Mouse (Mus musculus) kidney, embryonic 15.5 days (tissue): ENCODE data around the gene Ptpn13. TPM values are rescaled to one million over a fixed set of nuclear protein-coding genes. Genes with fewer than 3 reads are reported as not detected.

ENCODE experiments used
- ATAC-seq: fragments of 200-750 bp; cut with Nextera tagmentation; replicated peaks from 2 replicates; pipeline ENCODE4 v1.8.0; 2017; ENCODE audit warnings: moderate TSS enrichment; ENCODE audit not compliant: low FRiP score
- H3K27ac ChIP-seq: fragments of 300-500 bp; sonication (generic); 2 replicates; pipeline ENCODE4 v1.5.1; 2015; ENCODE audit warnings: mild to moderate bottlenecking, inconsistent platforms
- H3K27me3 ChIP-seq: fragments of 300-500 bp; sonication (generic); 2 replicates; pipeline ENCODE4 v1.6.1; 2015; ENCODE audit warnings: inconsistent platforms
- H3K36me3 ChIP-seq: fragments of 300-500 bp; sonication (generic); 2 replicates; pipeline ENCODE4 v1.6.1; 2015; ENCODE audit warnings: inconsistent platforms
- H3K4me1 ChIP-seq: fragments of 300-500 bp; sonication (generic); 2 replicates; pipeline ENCODE4 v1.6.1; 2015; ENCODE audit warnings: inconsistent platforms
- H3K4me2 ChIP-seq: fragments of 300-500 bp; sonication (generic); 2 replicates; pipeline ENCODE4 v1.6.1; 2015; ENCODE audit warnings: moderate library complexity, mild to moderate bottlenecking, inconsistent platforms
- H3K4me3 ChIP-seq: fragments of 300-500 bp; sonication (generic); replicated peaks from 2 replicates; pipeline ENCODE4 v1.5.1; 2015; ENCODE audit warnings: mild to moderate bottlenecking, inconsistent platforms
- H3K9ac ChIP-seq: fragments of 300-500 bp; sonication (generic); 2 replicates; pipeline ENCODE4 v1.6.1; 2015; ENCODE audit warnings: mild to moderate bottlenecking, inconsistent platforms
- H3K9me3 ChIP-seq: fragments of 300-500 bp; sonication (generic); replicated peaks from 2 replicates; pipeline ENCODE4 v1.6.1; 2016; ENCODE audit warnings: inconsistent platforms
- WGBS: fragments of 180-500 bp; shearing (Covaris S2); methylation state at CpG from one replicate; pipeline ENCODE4 v1.1.7; 2015; ENCODE audit warnings: mixed read lengths; 5-methylcytosine and 5-hydroxymethylcytosine counted together
- polyA plus RNA-seq: library from polyadenylated mRNA; unstranded; fragments of >200 nt; fragmentation: Nextera tagmentation; extraction: Ambion mirVana; gene quantifications from 2 replicates; pipeline ENCODE4 v1.2.1, GENCODE M21; 2015

Ptpn13 gene
- polyA plus RNA-seq, 1 experiment from 2014 or later: 29.8 TPM

GRCm38 (mm10) chr5:103395683-103396082 is 29.3 kb upstream of the Ptpn13 start:
- H3K27ac ChIP-seq: no peak overlapping the region
- ATAC-seq: no peak
- no peaks in the 10 kb centered on the region for H3K9me3 ChIP-seq
- no peak overlapping the region for H3K4me2 ChIP-seq
- H3K4me3 ChIP-seq: no peak overlapping the region
- H3K4me1 ChIP-seq: peaks cover 15% of the 10 kb centered on the region
- whole genome bisulfite sequencing: 91% methylated on average over 5 of the region's 5 CpGs
- no peaks in the 10 kb centered on the region for H3K36me3 ChIP-seq
- no peak overlapping the region for H3K9ac ChIP-seq
- no peaks in the 10 kb centered on the region for H3K27me3 ChIP-seq

- Histone ChIP-seq H3K27ac (no peak overlapping the region), H3K36me3 (no peaks in the 10 kb centered on the region), H3K27me3 (no peaks in the 10 kb centered on the region), H3K9ac (no peak overlapping the region), H3K4me3 (no peak overlapping the region), H3K9me3 (no peaks in the 10 kb centered on the region), H3K4me2 (no peak overlapping the region), H3K4me1 (peaks cover 17% of the 10 kb centered on the region)
- 79% methylated on average over 4 of the region's 4 CpGs for WGBS
- no peak for ATAC-seq
Observed at GRCm38 (mm10) chr5:103397429-103397828, 27.6 kb upstream of the Ptpn13 start.

- H3K27me3 ChIP-seq: no peaks in the 10 kb centered on the region
- peaks cover 1% of the 10 kb centered on the region; the same call in 1 of the 2 replicates for H3K9me3 ChIP-seq
- H3K9ac ChIP-seq: no peak overlapping the region
- no peak for ATAC-seq
- H3K4me1 ChIP-seq: peaks cover 13% of the 10 kb centered on the region
- H3K4me2 ChIP-seq: no peak overlapping the region
- no peak overlapping the region for H3K27ac ChIP-seq
- H3K36me3 ChIP-seq: no peaks in the 10 kb centered on the region
- no peak overlapping the region for H3K4me3 ChIP-seq
- 81% methylated on average over 12 of the region's 12 CpGs for WGBS
Observed at GRCm38 (mm10) chr5:103404213-103404968, 20.6 kb upstream of the Ptpn13 start.

GRCm38 (mm10) chr5:103405921-103406320 is 19.1 kb upstream of the Ptpn13 start:
- Histone ChIP-seq H3K27ac (no peak overlapping the region), H3K36me3 (no peaks in the 10 kb centered on the region), H3K4me1 (peaks cover 13% of the 10 kb centered on the region), H3K4me3 (no peak overlapping the region), H3K9ac (no peak overlapping the region), H3K9me3 (peaks cover 3% of the 10 kb centered on the region; the same call in 1 of the 2 replicates), H3K27me3 (no peaks in the 10 kb centered on the region), H3K4me2 (no peak overlapping the region)
- WGBS: 35% methylated on average over 2 of the region's 2 CpGs
- ATAC-seq: no peak

GRCm38 (mm10) chr5:103412020-103412747 is 12.8 kb upstream of the Ptpn13 start:
- Histone ChIP-seq H3K4me2 (no peak overlapping the region), H3K9me3 (peaks cover 3% of the 10 kb centered on the region; the same call in 1 of the 2 replicates), H3K36me3 (no peaks in the 10 kb centered on the region), H3K27ac (no peak overlapping the region), H3K9ac (no peak overlapping the region), H3K4me3 (no peak overlapping the region), H3K27me3 (no peaks in the 10 kb centered on the region), H3K4me1 (peaks cover 13% of the 10 kb centered on the region)
- WGBS: 66% methylated on average over 10 of the region's 10 CpGs
- ATAC-seq: no peak

- Histone ChIP-seq H3K27ac (peak overlapping the region; percentile 13; the same call in 1 of the 2 replicates), H3K27me3 (no peaks in the 10 kb centered on the region)
- peak; percentile 78 for ATAC-seq
Observed at GRCm38 (mm10) chr5:103414542-103414941, 10.4 kb upstream of the Ptpn13 start.

GRCm38 (mm10) chr5:103418009-103418408 is 7.0 kb upstream of the Ptpn13 start:
- no peak overlapping the region for H3K27ac ChIP-seq
- H3K27me3 ChIP-seq: peaks cover 4% of the 10 kb centered on the region; the same call in 1 of the 2 replicates
- no peak for ATAC-seq
- H3K4me2 ChIP-seq: no peak overlapping the region
- no peaks in the 10 kb centered on the region for H3K9me3 ChIP-seq
- peaks cover 57% of the 10 kb centered on the region for H3K4me1 ChIP-seq
- WGBS: 82% methylated on average over 9 of the region's 9 CpGs
- H3K9ac ChIP-seq: no peak overlapping the region
- no peak overlapping the region for H3K4me3 ChIP-seq
- H3K36me3 ChIP-seq: no peaks in the 10 kb centered on the region

More at GRCm38 (mm10) chr5:103414542-103414941, 10.4 kb upstream of the Ptpn13 start:
- Histone ChIP-seq H3K9me3 (no peaks in the 10 kb centered on the region), H3K9ac (no peak overlapping the region), H3K4me1 (peaks cover 28% of the 10 kb centered on the region), H3K36me3 (no peaks in the 10 kb centered on the region), H3K4me2 (no peak overlapping the region), H3K4me3 (no peak overlapping the region)
- 51% methylated on average over 3 of the region's 3 CpGs for WGBS

GRCm38 (mm10) chr5:103418886-103419285 is 6.1 kb upstream of the Ptpn13 start:
- Histone ChIP-seq H3K27ac (no peak overlapping the region), H3K9ac (no peak overlapping the region), H3K9me3 (no peaks in the 10 kb centered on the region), H3K27me3 (peaks cover 4% of the 10 kb centered on the region; the same call in 1 of the 2 replicates), H3K4me1 (peaks cover 59% of the 10 kb centered on the region), H3K4me2 (no peak overlapping the region), H3K36me3 (no peaks in the 10 kb centered on the region), H3K4me3 (no peak overlapping the region)
- 78% methylated on average over 3 of the region's 3 CpGs for WGBS
- no peak for ATAC-seq

- Histone ChIP-seq H3K4me1 (peaks cover 65% of the 10 kb centered on the region), H3K27ac (peak overlapping the region; percentile 83), H3K4me3 (no peak overlapping the region), H3K9ac (no peak overlapping the region), H3K9me3 (no peaks in the 10 kb centered on the region), H3K36me3 (no peaks in the 10 kb centered on the region), H3K4me2 (peak overlapping the region; percentile 7; the same call in 1 of the 2 replicates), H3K27me3 (peaks cover 4% of the 10 kb centered on the region; the same call in 1 of the 2 replicates)
- no peak for ATAC-seq
- WGBS: 26% methylated on average over 10 of the region's 10 CpGs
Observed at GRCm38 (mm10) chr5:103420568-103420967, 4.4 kb upstream of the Ptpn13 start.

GRCm38 (mm10) chr5:103422609-103423008 is 2.4 kb upstream of the Ptpn13 start:
- Histone ChIP-seq H3K9ac (no peak overlapping the region), H3K27me3 (peaks cover 4% of the 10 kb centered on the region; the same call in 1 of the 2 replicates), H3K4me2 (no peak overlapping the region), H3K27ac (no peak overlapping the region), H3K4me1 (peaks cover 73% of the 10 kb centered on the region), H3K36me3 (no peaks in the 10 kb centered on the region), H3K4me3 (no peak overlapping the region), H3K9me3 (no peaks in the 10 kb centered on the region)
- WGBS: 75% methylated on average over 6 of the region's 6 CpGs
- no peak for ATAC-seq

GRCm38 (mm10) chr5:103423305-103423926 is 1.6 kb upstream of the Ptpn13 start:
- Histone ChIP-seq H3K4me3 (peak overlapping the region; percentile 88), H3K27me3 (peaks cover 4% of the 10 kb centered on the region; the same call in 1 of the 2 replicates), H3K27ac (peak overlapping the region; percentile 94), H3K4me2 (peak overlapping the region; percentile 74), H3K9ac (no peak overlapping the region), H3K36me3 (no peaks in the 10 kb centered on the region), H3K9me3 (no peaks in the 10 kb centered on the region), H3K4me1 (peaks cover 71% of the 10 kb centered on the region)
- ATAC-seq: peak; percentile 63
- WGBS: 12% methylated on average over 6 of the region's 6 CpGs

GRCm38 (mm10) chr5:103423927-103424315 is 1.1 kb upstream of the Ptpn13 start:
- ATAC-seq: no peak
- Histone ChIP-seq H3K9ac (no peak overlapping the region), H3K27ac (peak overlapping the region; percentile 94), H3K36me3 (no peaks in the 10 kb centered on the region), H3K27me3 (peaks cover 4% of the 10 kb centered on the region; the same call in 1 of the 2 replicates), H3K4me2 (peak overlapping the region; percentile 74), H3K4me1 (peaks cover 67% of the 10 kb centered on the region), H3K4me3 (peak overlapping the region; percentile 88), H3K9me3 (no peaks in the 10 kb centered on the region)
- 11% methylated on average over 5 of the region's 5 CpGs for WGBS
